Mouse (Mus musculus): ENCODE data around the gene AL607142.1. TPM values are rescaled to one million over a fixed set of nuclear protein-coding genes. Genes with fewer than 3 reads are reported as not detected.
A peak's percentile ranks its signal among the peaks of the same experiment; 100 is the strongest.

Gene AL607142.1
- total RNA-seq, 1 experiment from 2014 or later = not detected

GRCm38 (mm10) chr4:120052481-120052880 lies 12.3 kb upstream of the AL607142.1 start:
- ATAC-seq (replicated peaks in 1 of 2; ENCODE audit: insufficient read depth in 1 of 2, low FRiP score in 2 of 2, low TSS enrichment in 1 of 2, low read depth in 1 of 2, poor library complexity in 2 of 2, severe bottlenecking in 2 of 2) = no peak

DNA sequence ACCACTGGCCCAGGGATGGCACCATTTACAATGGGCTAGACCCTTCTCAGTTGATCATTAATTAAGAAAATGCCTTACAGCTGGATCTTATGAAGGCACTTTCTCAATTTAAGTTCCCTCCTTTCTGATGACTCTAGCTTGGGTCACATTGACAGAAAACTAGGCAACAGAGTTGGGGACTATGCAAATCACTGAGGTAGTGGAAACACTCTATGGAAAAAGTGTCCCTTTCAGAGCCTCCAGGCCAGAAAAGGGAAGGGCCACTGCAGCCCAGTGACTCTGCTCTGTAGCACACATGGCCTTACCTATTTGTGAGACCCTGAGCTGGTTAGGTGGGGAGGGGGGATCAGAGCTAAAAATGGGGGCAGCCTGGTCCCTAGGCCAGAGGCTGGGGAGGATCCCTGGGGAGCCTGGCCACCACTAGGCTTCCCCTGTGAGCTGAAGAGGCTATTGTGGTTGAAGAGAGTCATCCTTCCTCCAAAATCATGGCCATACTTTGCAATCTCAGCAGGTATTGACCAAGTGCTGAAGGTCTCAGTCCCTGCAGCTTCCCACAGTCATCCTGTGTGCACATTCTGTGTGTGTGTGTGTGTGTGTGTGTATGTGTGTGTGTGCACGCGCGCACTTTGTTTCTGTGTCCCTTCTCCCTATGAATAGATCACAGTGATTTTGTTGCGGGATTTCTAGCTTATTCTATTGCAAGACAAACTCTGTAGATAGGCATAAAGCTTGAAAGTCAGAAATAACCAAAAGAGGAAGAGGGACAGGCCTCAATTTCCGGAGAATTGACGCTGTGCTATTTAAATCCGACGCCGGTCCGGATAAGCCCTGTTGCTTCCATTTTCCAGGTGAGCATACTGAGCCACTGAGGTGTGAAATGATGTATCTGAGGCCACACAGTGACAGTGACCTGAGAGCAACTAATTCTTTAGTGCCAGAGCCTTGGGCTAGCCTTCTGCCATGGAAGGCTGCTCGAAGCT lies 11.5 kb upstream of the AL607142.1 start:
- peak; percentile 28 to 44; a peak in 3 of 4 replicates for ATAC-seq (replicated peaks in 1 of 2; ENCODE audit: insufficient read depth in 1 of 2, low FRiP score in 2 of 2, low TSS enrichment in 1 of 2, low read depth in 1 of 2, poor library complexity in 2 of 2, severe bottlenecking in 2 of 2)

DNA sequence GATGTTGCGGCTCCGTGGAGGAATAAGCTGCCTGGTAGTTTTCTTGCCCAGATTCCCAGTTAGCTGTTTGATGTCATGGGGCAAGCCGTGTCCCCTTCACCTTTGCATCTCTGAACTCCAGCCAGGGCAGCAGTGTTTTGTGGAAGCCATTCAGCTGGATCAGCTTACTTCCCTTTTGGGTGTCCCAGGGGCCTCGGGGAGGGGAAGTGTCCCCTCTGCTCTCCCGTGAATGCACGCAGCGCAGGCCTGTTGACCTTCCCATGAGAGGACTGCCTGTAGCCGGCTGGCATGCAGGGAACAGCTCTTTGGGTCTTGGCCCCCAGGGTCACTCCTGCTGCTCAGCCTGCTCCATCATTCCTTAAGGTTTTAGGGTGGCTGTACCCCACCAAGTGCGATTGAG lies 10.7 kb upstream of the AL607142.1 start:
- peak; percentile 48 to 57; a peak in 2 of 4 replicates for ATAC-seq (replicated peaks in 1 of 2; ENCODE audit: insufficient read depth in 1 of 2, low FRiP score in 2 of 2, low TSS enrichment in 1 of 2, low read depth in 1 of 2, poor library complexity in 2 of 2, severe bottlenecking in 2 of 2)

DNA sequence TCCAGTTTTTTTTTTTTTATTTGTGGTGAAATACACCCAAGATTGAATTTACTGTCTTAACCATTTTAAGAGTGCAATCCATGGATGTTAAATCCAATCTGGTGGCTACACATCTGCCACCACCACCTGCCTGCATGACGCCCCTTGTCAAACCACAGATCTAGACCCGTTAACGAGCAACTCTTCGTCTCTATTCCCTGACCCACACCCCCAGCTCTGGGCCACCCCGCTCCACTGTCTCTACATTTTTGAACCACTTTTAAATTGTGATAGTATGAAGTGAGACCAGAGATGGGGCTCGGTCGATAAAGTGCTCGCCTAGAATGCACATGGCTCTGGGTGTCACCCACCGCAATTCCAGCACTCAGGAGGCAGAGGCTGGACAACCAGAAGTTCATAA lies 8.3 kb upstream of the AL607142.1 start:
- no peak for ATAC-seq (replicated peaks in 1 of 2; ENCODE audit: insufficient read depth in 1 of 2, low FRiP score in 2 of 2, low TSS enrichment in 1 of 2, low read depth in 1 of 2, poor library complexity in 2 of 2, severe bottlenecking in 2 of 2)

GRCm38 (mm10) chr4:120057529-120057928 lies 7.3 kb upstream of the AL607142.1 start:
- ATAC-seq (replicated peaks in 1 of 2; ENCODE audit: insufficient read depth in 1 of 2, low FRiP score in 2 of 2, low TSS enrichment in 1 of 2, low read depth in 1 of 2, poor library complexity in 2 of 2, severe bottlenecking in 2 of 2) = no peak

DNA sequence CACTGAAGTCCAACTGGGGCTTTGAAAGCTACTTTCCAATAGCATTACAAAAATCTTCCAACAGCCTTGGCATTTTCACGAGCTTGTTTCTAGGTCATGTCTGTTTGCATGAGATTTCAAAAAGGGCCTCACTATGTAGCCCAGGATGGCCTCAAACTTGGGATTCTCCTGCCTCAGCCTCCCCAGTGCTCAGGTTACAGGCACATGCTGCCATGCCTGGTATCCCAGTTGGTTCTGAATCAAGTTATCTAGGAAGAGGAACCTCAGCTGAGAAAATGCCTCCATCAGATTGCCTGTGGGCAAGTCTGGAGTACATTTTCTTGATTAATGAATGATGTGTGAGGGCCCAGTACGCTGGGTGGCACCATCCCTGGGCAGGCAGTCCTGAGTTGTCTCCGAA lies 6.6 kb upstream of the AL607142.1 start:
- ATAC-seq (replicated peaks in 1 of 2; ENCODE audit: insufficient read depth in 1 of 2, low FRiP score in 2 of 2, low TSS enrichment in 1 of 2, low read depth in 1 of 2, poor library complexity in 2 of 2, severe bottlenecking in 2 of 2) = no peak

- no peak for ATAC-seq (replicated peaks in 1 of 2; ENCODE audit: insufficient read depth in 1 of 2, low FRiP score in 2 of 2, low TSS enrichment in 1 of 2, low read depth in 1 of 2, poor library complexity in 2 of 2, severe bottlenecking in 2 of 2)
Measured at GRCm38 (mm10) chr4:120058794-120059193, 6.0 kb upstream of the AL607142.1 start.

- ATAC-seq (replicated peaks in 1 of 2; ENCODE audit: insufficient read depth in 1 of 2, low FRiP score in 2 of 2, low TSS enrichment in 1 of 2, low read depth in 1 of 2, poor library complexity in 2 of 2, severe bottlenecking in 2 of 2) = no peak
Measured at GRCm38 (mm10) chr4:120061727-120062126, 3.1 kb upstream of the AL607142.1 start.

DNA sequence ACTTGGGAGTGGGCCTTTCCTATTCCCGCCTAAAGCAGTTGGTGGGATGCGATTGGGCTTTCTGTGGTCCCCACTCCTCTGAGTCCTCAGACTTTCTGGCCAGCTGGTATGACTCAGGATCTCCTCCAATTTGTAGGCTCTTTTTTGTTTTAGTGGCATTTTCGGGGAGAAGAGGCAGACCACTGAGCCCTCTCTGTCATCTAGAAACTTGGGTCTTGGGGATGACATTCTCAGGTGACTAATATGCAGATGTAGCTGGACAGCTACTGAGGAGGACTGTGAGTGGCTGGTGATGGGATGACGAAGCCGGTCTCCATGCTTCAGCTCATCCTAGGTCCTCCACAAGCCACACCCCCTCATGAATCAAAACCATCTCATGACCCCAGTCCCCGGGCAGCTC lies 2.6 kb upstream of the AL607142.1 start:
- no peak for ATAC-seq (replicated peaks in 1 of 2; ENCODE audit: insufficient read depth in 1 of 2, low FRiP score in 2 of 2, low TSS enrichment in 1 of 2, low read depth in 1 of 2, poor library complexity in 2 of 2, severe bottlenecking in 2 of 2)

- ATAC-seq (replicated peaks in 1 of 2; ENCODE audit: insufficient read depth in 1 of 2, low FRiP score in 2 of 2, low TSS enrichment in 1 of 2, low read depth in 1 of 2, poor library complexity in 2 of 2, severe bottlenecking in 2 of 2) = 0 out of 4 replicates have a peak, but pooled peaks of 1 of the 2 experiments have one; percentile 30
Measured at GRCm38 (mm10) chr4:120062754-120063153, 2.0 kb upstream of the AL607142.1 start.

- no peak for ATAC-seq (replicated peaks in 1 of 2; ENCODE audit: insufficient read depth in 1 of 2, low FRiP score in 2 of 2, low TSS enrichment in 1 of 2, low read depth in 1 of 2, poor library complexity in 2 of 2, severe bottlenecking in 2 of 2)
Measured at GRCm38 (mm10) chr4:120063353-120064124, 1.3 kb upstream of the AL607142.1 start.

GRCm38 (mm10) chr4:120066841-120067591 lies 2.2 kb downstream of the AL607142.1 start:
- no peak for ATAC-seq (replicated peaks in 1 of 2; ENCODE audit: insufficient read depth in 1 of 2, low FRiP score in 2 of 2, low TSS enrichment in 1 of 2, low read depth in 1 of 2, poor library complexity in 2 of 2, severe bottlenecking in 2 of 2)

DNA sequence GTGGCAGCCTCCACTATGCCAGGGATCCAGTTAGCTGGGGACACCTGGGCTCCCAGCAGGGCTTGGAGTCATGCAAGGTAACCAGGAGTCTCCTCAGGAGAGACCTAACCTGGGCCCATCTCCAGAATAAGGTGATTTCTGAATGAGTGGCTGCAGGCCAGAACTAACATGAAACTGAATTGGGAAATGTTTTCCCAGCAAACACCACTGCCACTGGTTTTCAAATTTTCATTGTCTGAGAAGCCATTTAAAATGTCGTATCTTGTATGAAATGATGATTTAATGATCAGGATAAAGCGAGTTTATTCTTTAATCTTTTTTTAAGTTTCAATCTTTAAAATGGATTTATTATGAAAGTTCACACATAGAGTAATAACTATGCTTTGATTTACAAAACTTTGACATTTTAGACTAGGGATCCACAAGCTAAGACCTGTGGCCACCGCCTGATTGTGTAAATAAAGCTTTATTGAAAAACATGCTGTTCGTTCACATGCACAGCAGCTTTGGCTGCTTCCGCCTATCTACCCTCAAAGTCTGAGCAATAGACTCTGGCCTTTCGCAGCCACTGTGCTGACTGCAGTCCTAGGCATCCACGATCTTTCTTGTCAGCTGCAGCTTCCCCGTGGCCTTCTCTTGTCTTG lies 2.9 kb downstream of the AL607142.1 start:
- ATAC-seq (replicated peaks in 1 of 2; ENCODE audit: insufficient read depth in 1 of 2, low FRiP score in 2 of 2, low TSS enrichment in 1 of 2, low read depth in 1 of 2, poor library complexity in 2 of 2, severe bottlenecking in 2 of 2) = no peak

- ATAC-seq (replicated peaks in 1 of 2; ENCODE audit: insufficient read depth in 1 of 2, low FRiP score in 2 of 2, low TSS enrichment in 1 of 2, low read depth in 1 of 2, poor library complexity in 2 of 2, severe bottlenecking in 2 of 2) = no peak
Measured at GRCm38 (mm10) chr4:120068883-120069581, 4.2 kb downstream of the AL607142.1 start.

DNA sequence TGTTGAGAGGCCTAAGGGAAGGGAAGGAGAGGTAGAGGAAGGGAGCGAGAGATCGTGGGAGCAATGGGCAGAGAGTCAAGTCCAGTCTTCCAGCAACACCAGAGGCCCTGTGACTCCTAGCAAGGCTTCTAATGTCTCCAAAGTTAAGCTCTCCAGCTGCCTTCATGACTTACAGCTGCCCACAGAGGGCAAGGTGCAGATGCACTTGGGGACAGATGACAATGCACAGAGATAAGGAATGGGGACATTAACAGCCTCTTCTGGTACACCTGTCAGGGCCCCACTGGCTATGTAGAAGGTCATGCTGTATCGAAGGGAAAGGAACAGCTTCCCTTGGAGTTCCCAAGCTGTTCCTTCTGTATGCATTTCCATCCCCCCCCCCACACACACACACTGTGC lies 4.8 kb downstream of the AL607142.1 start:
- no peak for ATAC-seq (replicated peaks in 1 of 2; ENCODE audit: insufficient read depth in 1 of 2, low FRiP score in 2 of 2, low TSS enrichment in 1 of 2, low read depth in 1 of 2, poor library complexity in 2 of 2, severe bottlenecking in 2 of 2)

GRCm38 (mm10) chr4:120071411-120071810 lies 6.6 kb downstream of the AL607142.1 start:
- ATAC-seq (replicated peaks in 1 of 2; ENCODE audit: insufficient read depth in 1 of 2, low FRiP score in 2 of 2, low TSS enrichment in 1 of 2, low read depth in 1 of 2, poor library complexity in 2 of 2, severe bottlenecking in 2 of 2) = no peak

Measured in hematopoietic stem cell, adult 5-6 weeks (primary cell).